Mouse (Mus musculus): ENCODE measurements around the gene Nbr1.

GRCm38 (mm10) chr11:101556954-101557353 is 5.0 kb downstream of the Nbr1 start:
- TF ChIP-seq CTCF (IDR thresholded peaks at IDR 0.05; ENCODE audit: low read depth) (no peak), EP300 (optimal IDR thresholded peaks at IDR 0.05) (no peak)

Data from stomach, postnatal 0 days (tissue).